Mouse (Mus musculus): ENCODE results near the gene Arf3.
"Not testable (repeated sequence)": the region's sequence is repeated elsewhere in the genome, so short reads cannot be mapped to it uniquely, and the experiment has no call there.

Gene Arf3

GRCm38 (mm10) chr15:98749093-98749492, 13.9 kb downstream of the Arf3 start:
- DNase-seq: no peak

- DNase-seq: no peak
Measured at GRCm38 (mm10) chr15:98747296-98747695, 15.7 kb downstream of the Arf3 start.

GRCm38 (mm10) chr15:98746344-98746965, 16.6 kb downstream of the Arf3 start:
- no peak for DNase-seq

- DNase-seq: not testable (repeated sequence)
Measured at GRCm38 (mm10) chr15:98743863-98744262, 19.2 kb downstream of the Arf3 start.

- DNase-seq: no peak
Measured at GRCm38 (mm10) chr15:98742766-98743428, 20.1 kb downstream of the Arf3 start.

GRCm38 (mm10) chr15:98740219-98740618, 22.8 kb downstream of the Arf3 start:
- no peak for DNase-seq

GRCm38 (mm10) chr15:98738796-98739195, 24.2 kb downstream of the Arf3 start:
- no peak for DNase-seq

GRCm38 (mm10) chr15:98737881-98738280, 25.1 kb downstream of the Arf3 start:
- peak; percentile 67 to 69 for DNase-seq

- DNase-seq: no peak
Measured at GRCm38 (mm10) chr15:98736521-98736920, 26.5 kb downstream of the Arf3 start.

- DNase-seq: no peak
Measured at GRCm38 (mm10) chr15:98733976-98734566, 28.9 kb downstream of the Arf3 start.

GRCm38 (mm10) chr15:98733370-98733769, 29.6 kb downstream of the Arf3 start:
- no peak for DNase-seq

- DNase-seq: no peak
Measured at GRCm38 (mm10) chr15:98732006-98732531, 30.9 kb downstream of the Arf3 start.

- DNase-seq: peak in 1 of 2 experiments; percentile 24
Measured at GRCm38 (mm10) chr15:98730790-98731189, 32.2 kb downstream of the Arf3 start.

GRCm38 (mm10) chr15:98729791-98730545, 33.0 kb downstream of the Arf3 start:
- peak; percentile 38 to 49 for DNase-seq

- no peak for DNase-seq
Measured at GRCm38 (mm10) chr15:98728366-98728765, 34.6 kb downstream of the Arf3 start.

- peak; percentile 51 to 52 for DNase-seq
Measured at GRCm38 (mm10) chr15:98727443-98728321, 35.3 kb downstream of the Arf3 start, which contains the start of gene Fkbp11. Gene Fkbp11 (minus strand): TSS chr15:98728198.

- DNase-seq: no peak
Measured at GRCm38 (mm10) chr15:98726746-98727145, 36.3 kb downstream of the Arf3 start.

- no peak for DNase-seq
Measured at GRCm38 (mm10) chr15:98726079-98726478, 36.9 kb downstream of the Arf3 start.

- no peak for DNase-seq
Measured at GRCm38 (mm10) chr15:98724441-98724840, 38.6 kb downstream of the Arf3 start.

GRCm38 (mm10) chr15:98722854-98723253, 40.2 kb downstream of the Arf3 start:
- DNase-seq: peak in 1 of 2 experiments; percentile 17

GRCm38 (mm10) chr15:98722191-98722590, 40.8 kb downstream of the Arf3 start:
- DNase-seq: no peak

GRCm38 (mm10) chr15:98717301-98717700, 45.7 kb downstream of the Arf3 start:
- no peak for DNase-seq

Measured in B cell, adult 2 months (primary cell).